In the genomic region with DNA sequence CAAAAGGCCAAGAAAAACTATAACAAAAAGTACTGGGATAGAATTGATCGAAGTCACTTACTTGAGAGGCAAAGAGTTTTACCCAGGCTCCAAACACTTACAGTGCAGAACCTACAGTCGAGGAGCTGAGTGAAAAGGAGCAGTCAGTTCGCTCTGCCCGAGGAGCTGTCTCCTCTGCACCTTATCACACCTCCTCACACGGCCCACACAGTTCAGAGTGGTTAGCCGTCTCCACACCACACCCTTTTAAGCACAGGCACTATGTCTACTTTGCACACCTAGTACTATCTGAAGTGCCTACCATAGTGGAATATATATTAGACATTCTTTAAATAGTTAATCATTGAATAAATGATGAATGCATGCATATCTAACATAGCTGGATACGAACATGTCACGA, we compare ENCODE assay signal across 19 mouse cellular contexts. TPM values are rescaled to one million over a fixed set of nuclear protein-coding genes. Genes with fewer than 3 reads are reported as not detected.
DNase-seq lines count a peak whose midpoint lies in the region; ATAC-seq and TF ChIP-seq lines count a peak whose summit lies in the region.
"Had no signal": no experiment of that assay in that cellular context is flagged by ENCODE, and none has a peak within 500 bp of the region (broad histone marks: within the 10 kb centered on the region; RNA-seq: fewer than 3 reads in every experiment).

No protein-coding gene starts in this region.

- intact Hi-C loops in gastrocnemius, postnatal 36 days (cut with DNase I), result no loop called here

- TF ChIP-seq POLR2A in MEL (IDR thresholded peaks at IDR 0.05; ENCODE audit: control insufficient read depth in 1 of 2, insufficient read depth in 1 of 2, low read depth in 1 of 2, low read length in 2 of 2, poor library complexity in 1 of 2), result peak in 1 of 2 experiments; percentile 87; a peak in 2 of 4 replicates

- H3K79me2 ChIP-seq in MEL (ENCODE audit: control insufficient read depth, insufficient read depth, low read length, poor library complexity), result peaks cover 4% of the 10 kb centered on the region; the same call in 1 of the 2 replicates

- H3K4me2 ChIP-seq in intestine, embryonic 15.5 days (replicated peaks), result no peak overlapping the region
- H3K4me2 ChIP-seq in intestine, postnatal 0 days (replicated peaks; ENCODE audit: low read depth), result no peak overlapping the region
- 0 out of 2 replicates have a peak overlapping the region, but pooled peaks have one; percentile 42 for H3K4me2 ChIP-seq in liver, postnatal 0 days (ENCODE audit: low read depth, low read length)
- H3K4me2 ChIP-seq: embryonic facial prominence, embryonic 15.5 days; midbrain, embryonic 13.5 days had no signal

- TF ChIP-seq EP300 in MEL (IDR thresholded peaks at IDR 0.05; ENCODE audit: low read depth in 1 of 2, low read length in 2 of 2), result peak; percentile 88 to 90
- peak; percentile 80 for TF ChIP-seq EP300 in liver, postnatal 0 days (IDR thresholded peaks at IDR 0.05; ENCODE audit: low read depth)

- 61% methylated on average over 8 of the region's 8 CpGs for WGBS in intestine, embryonic 15.5 days
- WGBS in intestine, postnatal 0 days, result 51% methylated on average over 8 of the region's 8 CpGs
- WGBS in liver, postnatal 0 days (ENCODE audit: insufficient replicate concordance), result 48% methylated on average over 8 of the region's 8 CpGs

- H3K9me3 ChIP-seq in intestine, embryonic 15.5 days, result no peaks in the 10 kb centered on the region
- no peaks in the 10 kb centered on the region for H3K9me3 ChIP-seq in intestine, postnatal 0 days (ENCODE audit: control insufficient read depth)
- no peaks in the 10 kb centered on the region for H3K9me3 ChIP-seq in MEL (replicated peaks; ENCODE audit: insufficient read depth, low read length)
- H3K9me3 ChIP-seq in liver, postnatal 0 days (ENCODE audit: low read length), result no peaks in the 10 kb centered on the region
- H3K9me3 ChIP-seq: embryonic facial prominence, embryonic 15.5 days; midbrain, embryonic 13.5 days had no signal

- peak; percentile 80 for ATAC-seq in intestine, embryonic 15.5 days
- ATAC-seq in intestine, postnatal 0 days, result no peak
- ATAC-seq in erythroblast, adult 5-6 weeks (replicated peaks; ENCODE audit: low FRiP score, poor library complexity, severe bottlenecking), result peak; percentile 90
- peak; percentile 98 for ATAC-seq in liver, postnatal 0 days
- ATAC-seq: forebrain, embryonic 16.5 days; inflammation-experienced regulatory T-cells, adult 6 months; midbrain, embryonic 13.5 days had no signal

- no peak overlapping the region for H3K9ac ChIP-seq in intestine, embryonic 15.5 days
- no peak overlapping the region for H3K9ac ChIP-seq in intestine, postnatal 0 days (ENCODE audit: low read depth, low read length)
- peak overlapping the region; percentile 77 for H3K9ac ChIP-seq in MEL (ENCODE audit: control insufficient read depth, low read depth, low read length, poor library complexity, severe bottlenecking)
- H3K9ac ChIP-seq in liver, postnatal 0 days (replicated peaks), result no peak overlapping the region
- H3K9ac ChIP-seq: embryonic facial prominence, embryonic 15.5 days; midbrain, embryonic 13.5 days had no signal

- DNase-seq in MEL (ENCODE audit: low read depth, low spot score), result peak; percentile 93
- DNase-seq in liver, postnatal 0 days, result peak; percentile 70
- DNase-seq in cerebellum, postnatal 4 days (ENCODE audit: low spot score in 2 of 2), result no peak
- no peak for DNase-seq in gastrocnemius, postnatal 36 days
- no peak for DNase-seq in layer of hippocampus, adult 18-20 months (ENCODE audit: low spot score in 2 of 2)
- DNase-seq: cerebellum, postnatal 14 days; kidney, postnatal 25 days; layer of hippocampus, postnatal 36 days; thymus, postnatal 25 days had no signal

- no peaks in the 10 kb centered on the region for H3K27me3 ChIP-seq in intestine, embryonic 15.5 days (replicated peaks)
- H3K27me3 ChIP-seq in intestine, postnatal 0 days (replicated peaks; ENCODE audit: control insufficient read depth, insufficient read depth, low read length), result no peaks in the 10 kb centered on the region
- no peaks in the 10 kb centered on the region for H3K27me3 ChIP-seq in MEL (ENCODE audit: control insufficient read depth in 1 of 2, insufficient read depth in 2 of 2, low read length in 2 of 2)
- no peaks in the 10 kb centered on the region for H3K27me3 ChIP-seq in liver, postnatal 0 days (ENCODE audit: insufficient read depth, low read length)
- H3K27me3 ChIP-seq: embryonic facial prominence, embryonic 15.5 days; midbrain, embryonic 13.5 days had no signal

- no peak overlapping the region for H3K27ac ChIP-seq in intestine, embryonic 15.5 days
- H3K27ac ChIP-seq in intestine, postnatal 0 days (ENCODE audit: low read depth, low read length), result no peak overlapping the region
- H3K27ac ChIP-seq in MEL (ENCODE audit: control insufficient read depth, low read depth, low read length), result peak overlapping the region; percentile 86
- H3K27ac ChIP-seq in liver, postnatal 0 days (ENCODE audit: low read depth), result peak overlapping the region; percentile 76
- H3K27ac ChIP-seq: embryonic facial prominence, embryonic 15.5 days; midbrain, embryonic 13.5 days had no signal

- H3K4me1 ChIP-seq in intestine, embryonic 15.5 days (replicated peaks), result no peaks in the 10 kb centered on the region
- H3K4me1 ChIP-seq in intestine, postnatal 0 days (replicated peaks; ENCODE audit: control insufficient read depth, insufficient read depth, low read length), result no peaks in the 10 kb centered on the region
- peaks cover 24 to 30% of the 10 kb centered on the region in 2 experiments for H3K4me1 ChIP-seq in MEL (ENCODE audit: control insufficient read depth in 1 of 2, insufficient read depth in 2 of 2, low read length in 2 of 2)
- H3K4me1 ChIP-seq in liver, postnatal 0 days (ENCODE audit: insufficient read depth), result peaks cover 7% of the 10 kb centered on the region
- H3K4me1 ChIP-seq: midbrain, embryonic 13.5 days had no signal

- TF ChIP-seq CTCF in intestine, postnatal 0 days (IDR thresholded peaks at IDR 0.05; ENCODE audit: low read depth), result no peak
- no peak for TF ChIP-seq CTCF in MEL (IDR thresholded peaks at IDR 0.05 in 2 of 3, conservative IDR thresholded peaks at IDR 0.05 in 1 of 3; ENCODE audit: control insufficient read depth in 1 of 3, insufficient read depth in 1 of 3, low read depth in 2 of 3, low read length in 3 of 3, poor library complexity in 1 of 3, severe bottlenecking in 1 of 3)
- no peak for TF ChIP-seq CTCF in liver, postnatal 0 days (IDR thresholded peaks at IDR 0.05; ENCODE audit: low read depth)

- no peaks in the 10 kb centered on the region for H3K36me3 ChIP-seq in intestine, embryonic 15.5 days
- no peaks in the 10 kb centered on the region for H3K36me3 ChIP-seq in intestine, postnatal 0 days (ENCODE audit: control insufficient read depth, insufficient read depth)
- peaks cover 0 to 35% of the 10 kb centered on the region in 2 experiments; a peak in 2 of 4 replicates for H3K36me3 ChIP-seq in MEL (ENCODE audit: control insufficient read depth in 1 of 2, insufficient read depth in 2 of 2, low read length in 2 of 2)
- H3K36me3 ChIP-seq in liver, postnatal 0 days (replicated peaks; ENCODE audit: insufficient read depth, low read length), result no peaks in the 10 kb centered on the region
- H3K36me3 ChIP-seq: embryonic facial prominence, embryonic 15.5 days; midbrain, embryonic 13.5 days had no signal

- H3K4me3 ChIP-seq in intestine, embryonic 15.5 days (replicated peaks), result no peak overlapping the region
- no peak overlapping the region for H3K4me3 ChIP-seq in intestine, postnatal 0 days (ENCODE audit: low read depth, low read length)
- peak overlapping the region in 1 of 2 experiments; percentile 47; a peak in 2 of 4 replicates for H3K4me3 ChIP-seq in MEL (ENCODE audit: control insufficient read depth in 1 of 2, insufficient read depth in 1 of 2, low read depth in 2 of 2, low read length in 2 of 2)
- H3K4me3 ChIP-seq in liver, postnatal 0 days (ENCODE audit: low read depth, low read length), result peak overlapping the region; percentile 27
- H3K4me3 ChIP-seq: embryonic facial prominence, embryonic 15.5 days; midbrain, embryonic 13.5 days had no signal

- no peak for TF ChIP-seq RAD21 in MEL (IDR thresholded peaks at IDR 0.05; ENCODE audit: low read depth, low read length)

TF ChIP-seq in MEL, 35 proteins besides CTCF, POLR2A, EP300 and RAD21 (continues in another document):
- peak; percentile 71 for TF ChIP-seq TAL1 (IDR thresholded peaks at IDR 0.05; ENCODE audit: low read length)
- no peak for TF ChIP-seq UBTF (IDR thresholded peaks at IDR 0.05; ENCODE audit: borderline replicate concordance, insufficient read depth, low read depth, low read length)
- TF ChIP-seq MYB (IDR thresholded peaks at IDR 0.05; ENCODE audit: low read depth, low read length), result no peak
- peak; percentile 63; the same call in 1 of the 2 replicates for TF ChIP-seq ETS1 (IDR thresholded peaks at IDR 0.05; ENCODE audit: low read depth, low read length)
- TF ChIP-seq GABPA (IDR thresholded peaks at IDR 0.05; ENCODE audit: low read depth, low read length), result no peak
- TF ChIP-seq RCOR1 (IDR thresholded peaks at IDR 0.05; ENCODE audit: low read depth, low read length), result peak; percentile 51; the same call in 1 of the 2 replicates

RNA-seq across cellular contexts. Expression of a gene that starts 8.3 kb away (rescaled TPM):
- polyA plus RNA-seq in intestine, embryonic 15.5 days (2015; fragmentation: Nextera tagmentation; extraction: Ambion mirVana), result 0.09 TPM in 1 of 2 replicates, not detected in the other
- polyA plus RNA-seq in intestine, postnatal 0 days (2015; fragmentation: Nextera tagmentation; extraction: Ambion mirVana), result not detected in 2 replicates
- total RNA-seq in MEL (2012; rRNA removed), result 9.0 and 9.7 TPM in 2 replicates
- polyA plus RNA-seq in MEL (2012; ENCODE audit: insufficient read depth in 1 of 2, insufficient read length in 2 of 2, low read depth in 1 of 2, low replicate concordance in 2 of 2, missing spikeins in 1 of 2), result 1 to 10 TPM in 1 of 2 experiments, not detected in 1; 5.7 TPM
- total RNA-seq in erythroblast, adult 5-6 weeks (2015; ENCODE audit: low replicate concordance), result not detected in 2 replicates
- 0.77 and 0.84 TPM in 2 replicates for total RNA-seq in erythroblast, adult 5-6 weeks (2017; ENCODE audit: low replicate concordance)
- 0.40 and 0.66 TPM in 2 replicates for polyA plus RNA-seq in liver, postnatal 0 days (2015; fragmentation: Nextera tagmentation; extraction: Ambion mirVana)
- not detected for total RNA-seq in gastrocnemius, postnatal 36 days (2021)
- not detected for total RNA-seq in layer of hippocampus, adult 18-20 months (2021)
- total RNA-seq: granulocyte monocyte progenitor cell, adult 5-6 weeks; hematopoietic stem cell, adult 5-6 weeks; layer of hippocampus, postnatal 36 days; liver, adult 2 months had no signal
- polyA plus RNA-seq: forebrain, embryonic 16.5 days; inflammation-experienced regulatory T-cells, adult 6 months; liver, adult 2 months; midbrain, embryonic 13.5 days had no signal

RNA-seq across cellular contexts. Expression of a gene that starts 53.7 kb away (rescaled TPM):
- polyA plus RNA-seq in intestine, embryonic 15.5 days (2015; fragmentation: Nextera tagmentation; extraction: Ambion mirVana), result 0.04 and 0.08 TPM in 2 replicates
- 0.04 and 0.05 TPM in 2 replicates for polyA plus RNA-seq in intestine, postnatal 0 days (2015; fragmentation: Nextera tagmentation; extraction: Ambion mirVana)
- total RNA-seq in MEL (2012; rRNA removed), result 0.42 and 0.50 TPM in 2 replicates
- under 1 TPM in 1 of 2 experiments, not detected in 1; 0.15 TPM for polyA plus RNA-seq in MEL (2012; ENCODE audit: insufficient read depth in 1 of 2, insufficient read length in 2 of 2, low read depth in 1 of 2, low replicate concordance in 2 of 2, missing spikeins in 1 of 2)
- 1.7 TPM in 1 of 2 replicates, not detected in the other for total RNA-seq in erythroblast, adult 5-6 weeks (2015; ENCODE audit: low replicate concordance)
- 1.4 TPM in 1 of 2 replicates, not detected in the other for total RNA-seq in erythroblast, adult 5-6 weeks (2017; ENCODE audit: low replicate concordance)
- not detected in 2 replicates for polyA plus RNA-seq in liver, postnatal 0 days (2015; fragmentation: Nextera tagmentation; extraction: Ambion mirVana)
- not detected for total RNA-seq in gastrocnemius, postnatal 36 days (2021)
- under 1 TPM; 0.10 to 0.30 TPM for total RNA-seq in layer of hippocampus, adult 18-20 months (2021)
- total RNA-seq: granulocyte monocyte progenitor cell, adult 5-6 weeks had no signal
- polyA plus RNA-seq: liver, adult 2 months had no signal

Comparison
In these comparisons a context has a peak if more than half of its experiments do, and no peak if none do; other contexts are left out.
1. H3K27ac ChIP-seq: peak in MEL (single experiment) and liver, postnatal 0 days (single experiment); none in intestine, embryonic 15.5 days (single experiment) and intestine, postnatal 0 days (single experiment).
2. DNase-seq: peak in MEL (single experiment) and liver, postnatal 0 days (single experiment); none in cerebellum, postnatal 4 days (0 of 2), gastrocnemius, postnatal 36 days (0 of 2) and layer of hippocampus, adult 18-20 months (0 of 2).